Mouse (Mus musculus): ENCODE results near the gene Phrf1. TPM values are rescaled to one million over a fixed set of nuclear protein-coding genes. Genes with fewer than 3 reads are reported as not detected.

Phrf1 gene
- 81.8 TPM for polyA plus RNA-seq (2017; shearing (Covaris generic))

DNA sequence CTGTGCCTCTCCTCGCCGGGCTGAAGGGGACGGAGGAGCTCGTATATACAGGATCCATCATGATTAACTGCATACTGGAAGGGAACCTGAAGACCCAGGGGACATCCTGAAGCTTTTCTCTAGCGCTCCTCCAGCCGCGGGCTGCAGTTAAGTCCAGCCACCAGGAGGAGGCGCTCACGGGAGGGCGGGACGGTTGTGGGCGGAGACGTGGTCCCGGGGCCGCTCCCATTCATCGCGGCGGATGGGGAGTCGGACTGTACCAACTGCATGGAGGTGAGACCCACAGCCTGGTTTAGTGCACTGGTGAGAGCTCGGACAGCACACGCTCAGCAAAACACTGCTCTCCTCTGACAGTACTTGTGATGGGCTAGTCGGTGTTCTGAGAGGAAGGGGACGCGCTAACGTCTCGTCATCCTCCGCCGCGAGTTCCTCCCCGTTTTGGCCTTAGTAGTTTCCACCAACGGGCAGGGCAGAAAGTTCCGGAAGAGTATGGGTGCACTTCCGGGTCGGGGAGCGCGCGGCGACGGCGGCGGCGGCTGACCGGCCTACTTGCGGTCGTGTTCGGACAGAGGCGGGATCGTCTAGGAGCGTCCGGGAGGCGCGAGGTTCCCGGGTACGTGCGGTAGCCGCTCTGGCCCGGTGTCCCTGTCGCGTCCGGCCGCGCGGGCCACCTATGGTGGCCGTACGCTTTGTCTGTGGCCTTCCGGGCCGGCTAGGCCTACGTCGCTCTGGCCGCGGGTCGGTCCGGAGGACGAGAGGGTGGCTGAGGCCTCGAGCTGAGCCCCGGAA lies at the start of gene Phrf1:
Gene Phrf1, plus strand, starts transcription at position 506 of the 789 bp plus-strand sequence.

GRCm38 (mm10) chr7:141193948-141194347 lies 34.6 kb upstream of the Phrf1 start, which contains the start of the genes Hras and Lrrc56:
Hras (minus strand) TSS chr7:141194005.
Lrrc56 (plus strand) TSS chr7:141194157.

GRCm38 (mm10) chr7:141213605-141214235 lies 14.9 kb upstream of the Phrf1 start, which contains the start of gene Lmntd2:
Lmntd2 (minus strand) TSS chr7:141214080.

GRCm38 (mm10) chr7:141215101-141215879 lies 13.3 kb upstream of the Phrf1 start, which contains the start of gene Rassf7:
Rassf7 (plus strand) TSS chr7:141215860.

GRCm38 (mm10) chr7:141265739-141266561 lies 37.4 kb downstream of the Phrf1 start, which contains the start of gene Irf7:
Irf7 (minus strand) TSS chr7:141266481.

DNA sequence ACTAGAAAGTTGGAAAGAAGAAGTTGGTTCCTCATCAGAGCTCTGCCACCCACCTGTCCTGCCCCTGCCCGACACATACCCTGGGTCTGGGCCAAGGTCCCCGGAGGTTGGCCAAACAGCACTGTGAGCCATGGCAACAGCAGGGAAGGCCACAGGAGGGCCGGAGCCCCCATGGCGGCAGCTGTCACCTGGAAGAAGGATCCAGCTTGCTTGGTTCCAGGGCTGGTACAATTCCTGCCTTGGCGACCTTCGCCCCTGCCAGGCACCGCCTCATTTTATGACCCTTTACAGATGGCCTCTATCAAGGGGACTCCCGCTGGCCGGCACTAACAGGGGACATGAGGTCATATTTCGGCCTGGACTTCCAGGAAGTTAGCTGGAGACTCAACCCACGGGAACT lies 48.0 kb downstream of the Phrf1 start, which contains the start of gene Cdhr5:
Gene Cdhr5, minus strand, starts transcription at position 241 of the 400 bp plus-strand sequence.

DNA sequence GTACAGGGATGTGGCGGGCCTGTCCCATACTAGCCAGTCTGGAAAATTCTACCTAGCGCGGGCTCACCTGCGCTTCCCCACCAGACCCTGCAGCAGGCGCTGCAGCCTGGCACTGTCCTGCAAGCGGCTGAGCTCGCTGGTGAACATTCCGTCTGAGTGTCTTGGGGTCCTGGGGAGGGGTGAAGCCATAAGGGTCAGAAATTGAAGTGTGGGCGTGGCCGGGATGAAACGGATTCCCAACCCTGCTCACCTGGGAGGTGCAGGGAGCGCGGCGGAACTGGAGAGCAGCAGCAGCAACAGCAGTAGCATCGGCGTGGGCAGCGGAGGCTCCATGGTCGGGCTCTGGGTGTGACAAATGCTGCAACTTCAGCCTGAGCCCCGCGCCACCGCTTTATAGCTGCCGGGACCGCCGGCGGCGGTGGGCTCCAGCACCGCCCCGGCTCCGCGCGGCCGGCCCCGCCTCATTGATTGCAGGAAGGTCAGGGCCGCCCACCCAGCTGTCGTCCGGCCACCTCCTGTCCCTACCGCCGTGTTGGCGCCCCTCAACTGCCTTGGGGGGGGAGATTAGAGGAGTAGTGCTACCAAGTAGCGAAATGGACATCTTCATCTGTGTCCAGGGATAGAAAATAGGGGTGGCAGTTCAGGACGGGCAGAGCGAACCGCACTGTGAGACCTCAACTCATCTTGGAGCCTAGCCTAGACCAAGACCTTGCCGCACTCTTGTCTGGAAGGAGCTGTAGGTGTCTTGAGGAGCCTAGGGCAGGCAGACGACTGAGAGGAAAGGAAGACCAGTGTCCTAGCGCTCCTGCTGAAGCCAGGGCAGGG lies 50.4 kb downstream of the Phrf1 start, which contains the start of gene Sct:
Gene Sct, minus strand, starts transcription at position 368 of the 825 bp plus-strand sequence.

DNA sequence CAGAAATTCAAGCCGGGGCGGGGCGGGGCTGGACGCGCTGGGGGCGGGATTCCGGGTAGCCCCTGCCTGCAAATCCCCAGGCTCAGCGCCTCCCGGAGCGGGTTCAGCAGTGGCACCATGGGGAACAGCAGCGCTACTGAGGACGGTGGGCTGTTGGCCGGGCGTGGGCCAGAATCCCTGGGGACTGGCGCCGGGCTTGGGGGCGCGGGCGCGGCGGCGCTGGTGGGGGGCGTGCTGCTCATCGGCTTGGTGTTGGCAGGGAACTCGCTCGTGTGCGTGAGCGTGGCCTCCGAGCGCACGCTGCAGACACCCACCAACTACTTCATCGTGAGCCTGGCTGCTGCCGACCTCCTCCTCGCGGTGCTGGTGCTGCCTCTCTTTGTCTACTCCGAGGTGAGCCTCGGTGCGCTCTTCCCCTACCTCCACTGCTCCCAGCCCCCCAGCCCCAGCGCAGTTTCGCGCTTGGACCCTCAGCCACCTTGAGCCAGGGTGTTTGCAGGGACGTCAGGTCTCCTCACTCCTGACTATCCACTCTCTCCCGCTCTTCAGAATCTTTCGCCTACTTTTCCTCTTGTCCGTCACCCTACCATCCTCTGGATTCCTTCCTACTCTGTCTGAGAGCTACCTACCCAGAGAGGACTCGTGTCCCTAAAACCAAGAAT lies 63.5 kb downstream of the Phrf1 start, which contains the start of gene Drd4:
Gene Drd4, plus strand, starts transcription at position 86 of the 662 bp plus-strand sequence.

Other genes with a start within 250 kb of the Phrf1 start
- 8.0 TPM for gene Ifitm3, start 218.0 kb upstream of the Phrf1 start, polyA plus RNA-seq (2017; shearing (Covaris generic))
- not detected for gene Ifitm6, start 210.9 kb upstream of the Phrf1 start, polyA plus RNA-seq (2017; shearing (Covaris generic))
- gene Gm17387, start 199.7 kb upstream of the Phrf1 start, polyA plus RNA-seq (2017; shearing (Covaris generic)), result not detected
- gene B4galnt4, start 167.7 kb upstream of the Phrf1 start, polyA plus RNA-seq (2017; shearing (Covaris generic)), result 25.8 TPM
- 147 TPM for gene Pkp3, start 150.6 kb upstream of the Phrf1 start, polyA plus RNA-seq (2017; shearing (Covaris generic))
- gene Sigirr, start 128.2 kb upstream of the Phrf1 start, polyA plus RNA-seq (2017; shearing (Covaris generic)), result 71.4 TPM
- gene Ano9, start 111.0 kb upstream of the Phrf1 start, polyA plus RNA-seq (2017; shearing (Covaris generic)), result not detected
- 6.9 TPM for gene Ptdss2, start 106.4 kb upstream of the Phrf1 start, polyA plus RNA-seq (2017; shearing (Covaris generic))
- gene Rnh1, start 55.9 kb upstream of the Phrf1 start, polyA plus RNA-seq (2017; shearing (Covaris generic)), result 79.7 TPM
- gene Hras, start 34.8 kb upstream of the Phrf1 start, polyA plus RNA-seq (2017; shearing (Covaris generic)), result 22.4 TPM
- gene Lrrc56, start 34.6 kb upstream of the Phrf1 start, polyA plus RNA-seq (2017; shearing (Covaris generic)), result 1.9 TPM
- gene Lmntd2, start 14.7 kb upstream of the Phrf1 start, polyA plus RNA-seq (2017; shearing (Covaris generic)), result 12.7 TPM
- gene Rassf7, start 12.9 kb upstream of the Phrf1 start, polyA plus RNA-seq (2017; shearing (Covaris generic)), result 7.9 TPM
- 210 TPM for gene Irf7, start 37.7 kb downstream of the Phrf1 start, polyA plus RNA-seq (2017; shearing (Covaris generic))
- not detected for gene Cdhr5, start 48.0 kb downstream of the Phrf1 start, polyA plus RNA-seq (2017; shearing (Covaris generic))
- not detected for gene Sct, start 50.3 kb downstream of the Phrf1 start, polyA plus RNA-seq (2017; shearing (Covaris generic))
- gene Drd4, start 63.2 kb downstream of the Phrf1 start, polyA plus RNA-seq (2017; shearing (Covaris generic)), result not detected
- gene Deaf1, start 98.9 kb downstream of the Phrf1 start, polyA plus RNA-seq (2017; shearing (Covaris generic)), result 52.5 TPM
- gene Tmem80, start 99.0 kb downstream of the Phrf1 start, polyA plus RNA-seq (2017; shearing (Covaris generic)), result 21.2 TPM
- not detected for gene Eps8l2, start 110.1 kb downstream of the Phrf1 start, polyA plus RNA-seq (2017; shearing (Covaris generic))
- gene Taldo1, start 163.4 kb downstream of the Phrf1 start, polyA plus RNA-seq (2017; shearing (Covaris generic)), result 199 TPM
- gene Gatd1, start 185.4 kb downstream of the Phrf1 start, polyA plus RNA-seq (2017; shearing (Covaris generic)), result 24.6 TPM
- not detected for gene Cend1, start 200.7 kb downstream of the Phrf1 start, polyA plus RNA-seq (2017; shearing (Covaris generic))
- gene Slc25a22, start 209.1 kb downstream of the Phrf1 start, polyA plus RNA-seq (2017; shearing (Covaris generic)), result 50.9 TPM
- gene Pidd1, start 215.2 kb downstream of the Phrf1 start, polyA plus RNA-seq (2017; shearing (Covaris generic)), result 3.6 TPM
- gene Rplp2, start 218.6 kb downstream of the Phrf1 start, polyA plus RNA-seq (2017; shearing (Covaris generic)), result 1,923 TPM
- 131 TPM for gene Pnpla2, start 226.4 kb downstream of the Phrf1 start, polyA plus RNA-seq (2017; shearing (Covaris generic))
- 0.66 TPM for gene Cracr2b, start 232.3 kb downstream of the Phrf1 start, polyA plus RNA-seq (2017; shearing (Covaris generic))
- 2.5 TPM for gene Cd151, start 238.6 kb downstream of the Phrf1 start, polyA plus RNA-seq (2017; shearing (Covaris generic))
- 21.1 TPM for gene Polr2l, start 246.3 kb downstream of the Phrf1 start, polyA plus RNA-seq (2017; shearing (Covaris generic))
- 0.44 TPM for gene Tspan4, start 246.5 kb downstream of the Phrf1 start, polyA plus RNA-seq (2017; shearing (Covaris generic))

Data from effector memory CD4-positive, alpha-beta T cell, adult 5 months (primary cell).